Mouse (Mus musculus): Measurements from ENCODE around the gene Prkch.

Gene Prkch

DNA sequence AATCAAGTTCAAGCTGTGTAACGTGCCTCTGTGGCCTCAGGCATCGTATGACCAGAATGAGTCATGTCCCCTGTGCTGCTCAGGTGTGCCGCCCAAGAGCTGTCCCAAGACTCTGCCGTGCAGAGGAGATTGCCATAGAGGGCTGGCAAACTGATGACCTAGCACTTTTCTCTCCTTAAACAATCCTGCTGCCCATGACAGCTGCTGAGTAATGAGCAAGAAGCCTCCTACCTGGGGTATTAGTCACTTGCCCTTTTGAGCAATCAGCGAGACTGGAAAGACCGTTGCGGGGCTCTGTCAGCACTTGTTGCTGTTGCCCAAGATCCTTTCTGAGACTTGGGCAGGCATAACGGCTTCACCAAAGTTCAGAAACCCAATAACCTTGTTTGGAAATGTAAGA is 171.1 kb downstream of the Prkch start:
- no peak for DNase-seq (ENCODE audit: low read depth)

GRCm38 (mm10) chr12:73756527-73756926 is 171.9 kb downstream of the Prkch start:
- no peak for DNase-seq (ENCODE audit: low read depth)

DNA sequence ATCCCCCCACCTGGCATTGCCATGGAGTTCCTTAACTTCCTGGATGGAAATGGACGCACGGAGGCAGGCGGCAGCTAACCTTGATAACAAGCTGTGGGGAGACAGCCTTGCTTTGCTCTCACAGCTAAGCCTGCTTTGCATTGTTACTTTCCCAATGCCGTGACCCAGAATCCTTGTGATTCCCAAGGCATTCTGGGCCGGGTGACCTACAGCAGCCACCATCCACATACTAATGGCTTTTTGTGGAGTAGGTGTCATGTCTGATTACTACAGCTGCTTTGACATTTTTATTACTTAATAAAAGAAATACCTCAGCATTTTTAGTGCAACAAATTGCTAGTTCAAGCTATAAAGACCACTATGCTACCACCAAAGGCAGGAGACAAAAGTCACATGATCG is 177.4 kb downstream of the Prkch start:
- no peak for DNase-seq (ENCODE audit: low read depth)

DNA sequence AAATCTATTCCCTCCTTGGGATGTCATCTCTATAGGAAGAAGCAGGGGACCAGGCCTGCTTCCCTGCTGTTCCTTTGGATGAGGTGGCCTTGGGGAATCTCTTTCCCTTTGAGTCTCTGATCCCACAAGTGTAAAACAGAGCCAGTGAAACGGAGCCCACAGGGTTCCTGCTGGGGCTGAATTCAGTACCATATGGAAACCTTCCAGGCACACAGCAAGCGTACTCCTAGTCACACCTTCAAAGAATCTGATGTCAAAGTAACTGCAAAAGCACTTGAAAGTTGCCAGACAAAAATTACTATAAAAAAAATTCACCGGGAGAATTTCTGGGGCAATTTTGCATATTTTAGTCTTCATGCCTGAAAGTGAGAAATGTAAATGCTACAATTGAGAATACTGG is 178.2 kb downstream of the Prkch start:
- DNase-seq (ENCODE audit: low read depth) = no peak

GRCm38 (mm10) chr12:73764649-73765525 is 180.3 kb downstream of the Prkch start:
- DNase-seq (ENCODE audit: low read depth) = no peak

DNA sequence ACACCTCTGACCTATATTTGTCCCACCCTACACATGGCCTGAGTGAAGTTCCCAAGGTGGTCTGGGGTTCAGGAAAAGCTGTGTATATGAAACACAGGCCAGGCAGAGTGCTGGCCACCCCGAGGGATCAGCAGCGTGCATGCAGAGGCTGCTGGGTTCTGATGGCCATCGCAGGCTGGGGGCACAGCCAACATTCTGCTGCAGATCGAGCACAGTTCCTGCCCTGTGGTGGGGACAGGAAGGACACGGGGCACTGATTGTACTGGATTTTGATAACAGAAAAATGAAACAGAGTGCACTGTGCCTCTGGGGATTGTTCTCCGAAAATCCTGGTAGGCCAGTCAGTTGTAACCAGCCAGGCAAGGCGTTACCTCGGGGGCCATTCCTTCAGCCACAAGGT is 181.6 kb downstream of the Prkch start:
- DNase-seq (ENCODE audit: low read depth) = no peak

DNA sequence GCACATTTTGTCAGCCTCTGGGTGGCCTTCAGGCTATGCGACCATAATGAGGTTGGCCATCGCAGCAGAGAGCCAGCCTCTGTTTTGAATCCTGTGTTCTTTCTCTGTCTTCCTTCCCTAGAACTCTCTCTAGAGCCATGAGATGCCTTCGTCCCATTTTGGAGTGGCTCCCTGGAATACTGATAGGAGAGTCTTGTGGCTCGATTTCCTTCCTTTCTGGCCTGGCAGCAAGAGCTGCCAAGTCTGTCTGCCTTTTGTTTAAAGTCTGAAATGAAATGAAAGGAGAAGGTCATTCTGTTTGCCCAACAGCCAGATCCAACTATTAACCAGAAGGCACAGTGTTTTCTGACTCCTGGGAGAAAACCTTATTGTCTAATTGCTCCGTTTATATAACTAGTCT is 184.2 kb downstream of the Prkch start:
- DNase-seq (ENCODE audit: low read depth) = no peak

- DNase-seq (ENCODE audit: low read depth) = no peak
Measured at GRCm38 (mm10) chr12:73769536-73769935, 184.9 kb downstream of the Prkch start.

DNA sequence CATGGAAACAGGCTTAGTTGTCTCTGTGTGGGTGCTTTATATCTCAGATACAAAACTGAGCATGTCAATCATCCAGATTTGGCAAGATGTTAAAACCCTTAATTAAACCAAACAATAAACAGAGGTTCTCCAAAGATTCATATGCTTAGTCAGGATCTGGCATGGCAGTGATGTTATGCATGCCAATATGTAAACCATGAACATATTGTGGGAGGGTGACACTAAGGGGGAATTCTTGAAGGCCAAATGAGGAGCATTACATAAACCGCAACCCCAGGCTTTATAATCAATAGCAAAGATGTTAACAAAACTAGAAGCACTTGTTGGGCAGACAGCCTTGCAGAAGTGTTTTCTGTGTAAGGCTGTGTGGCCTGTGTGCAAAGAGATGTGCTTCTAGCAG is 186.2 kb downstream of the Prkch start:
- DNase-seq (ENCODE audit: low read depth) = no peak

GRCm38 (mm10) chr12:73774793-73775385 is 190.3 kb downstream of the Prkch start:
- DNase-seq (ENCODE audit: low read depth) = no peak

- no peak for DNase-seq (ENCODE audit: low read depth)
Measured at GRCm38 (mm10) chr12:73776401-73776945, 191.9 kb downstream of the Prkch start.

DNA sequence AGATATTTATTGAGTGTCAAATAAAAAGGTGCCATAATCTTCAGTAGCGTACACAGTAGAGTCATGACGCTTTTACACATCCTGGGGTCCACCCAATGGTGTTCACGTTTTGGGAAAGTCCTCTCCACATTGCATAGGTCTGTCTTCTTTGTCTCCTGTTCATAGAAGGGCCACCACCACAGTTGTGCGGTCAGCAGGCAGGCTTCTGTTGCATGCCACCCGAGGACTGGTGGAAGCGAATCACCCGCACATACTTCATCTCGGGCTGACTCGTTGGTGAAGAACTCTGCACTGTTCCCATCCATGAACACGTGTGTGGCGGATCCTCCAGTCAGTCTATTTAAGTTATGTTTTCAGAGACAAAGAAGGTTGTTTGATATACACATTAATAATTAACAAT is 193.1 kb downstream of the Prkch start:
- no peak for DNase-seq (ENCODE audit: low read depth)

DNA sequence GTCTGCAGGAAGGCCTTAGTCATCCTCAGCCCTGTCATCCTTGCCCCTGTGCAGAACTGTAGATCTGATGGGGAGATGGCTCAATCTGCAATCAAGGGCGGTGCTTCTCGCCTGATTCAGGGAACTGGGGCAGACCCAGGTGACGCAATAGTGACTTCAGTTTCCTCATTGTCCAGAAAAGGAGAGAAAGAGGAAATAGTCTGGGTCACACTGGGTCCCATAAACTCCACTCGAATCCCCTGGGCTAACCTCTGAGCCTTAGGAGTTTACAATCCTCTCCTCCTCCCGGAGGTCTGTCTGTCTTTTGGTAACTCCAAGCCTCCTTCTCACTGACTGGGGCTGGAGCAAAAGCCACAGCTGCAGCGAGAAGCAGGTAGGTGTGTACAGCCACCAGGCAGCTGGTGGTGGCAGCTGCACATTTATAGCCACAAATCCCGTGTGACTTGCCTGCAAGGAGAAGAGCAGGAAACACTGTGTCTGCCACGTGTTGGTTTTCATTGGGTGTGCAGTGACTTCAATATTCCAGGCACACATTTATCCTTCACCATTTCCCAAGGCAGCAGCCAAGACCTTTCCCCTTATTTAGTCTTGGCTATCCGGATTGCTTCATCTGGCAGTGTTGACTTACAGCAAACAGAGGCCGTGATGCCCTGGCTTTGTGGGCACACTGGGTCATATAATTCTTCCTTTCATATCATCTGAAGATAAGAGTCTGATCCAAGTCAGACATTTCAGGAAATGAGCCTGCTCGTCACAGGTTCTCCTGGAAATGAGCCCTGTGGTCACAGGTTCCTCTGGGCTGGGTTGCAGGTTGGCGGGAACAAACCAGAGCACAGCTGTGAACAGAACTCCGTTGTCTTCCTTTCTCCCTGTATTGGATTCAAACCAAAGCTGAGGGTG is 195.0 kb downstream of the Prkch start:
- DNase-seq (ENCODE audit: low read depth) = no peak

GRCm38 (mm10) chr12:73781425-73782032 is 196.9 kb downstream of the Prkch start:
- no peak for DNase-seq (ENCODE audit: low read depth)

DNA sequence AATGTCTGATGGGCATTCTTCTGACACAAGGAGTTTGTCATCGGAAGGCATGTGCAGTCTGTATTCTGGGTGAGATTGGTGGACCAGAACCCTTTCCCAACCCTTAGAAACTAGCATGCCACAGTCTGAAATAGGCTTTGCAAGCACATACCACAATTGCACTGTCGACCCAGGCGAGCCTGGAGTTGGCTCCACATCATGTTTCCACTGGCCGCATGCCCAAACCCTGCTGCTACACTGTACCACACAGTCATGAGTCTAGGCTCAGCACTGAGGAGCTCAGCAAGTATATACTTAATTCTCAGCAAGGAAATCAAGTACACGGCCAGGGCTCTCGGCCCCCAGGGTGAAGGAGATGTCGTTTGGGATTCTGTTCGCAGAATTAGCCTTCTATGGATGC is 202.3 kb downstream of the Prkch start:
- no peak for DNase-seq (ENCODE audit: low read depth)

- no peak for DNase-seq (ENCODE audit: low read depth)
Measured at GRCm38 (mm10) chr12:73788850-73789249, 204.3 kb downstream of the Prkch start.

- DNase-seq (ENCODE audit: low read depth) = no peak
Measured at GRCm38 (mm10) chr12:73790571-73791108, 206.0 kb downstream of the Prkch start.

- DNase-seq (ENCODE audit: low read depth) = no peak
Measured at GRCm38 (mm10) chr12:73793216-73793615, 208.6 kb downstream of the Prkch start.

GRCm38 (mm10) chr12:73793744-73794143 is 209.1 kb downstream of the Prkch start:
- no peak for DNase-seq (ENCODE audit: low read depth)

GRCm38 (mm10) chr12:73794151-73794883 is 209.7 kb downstream of the Prkch start:
- no peak for DNase-seq (ENCODE audit: low read depth)

GRCm38 (mm10) chr12:73799671-73800070 is 215.1 kb downstream of the Prkch start:
- no peak for DNase-seq (ENCODE audit: low read depth)
